Mouse (Mus musculus) c-Kit-negative CD71-positive TER-119-positive erythroid progenitor cells, embryonic 14.5 days (primary cell): Measurements from ENCODE around the gene Pcdh11x.
"Not testable (repeated sequence)": the region's sequence is repeated elsewhere in the genome, so short reads cannot be mapped to it uniquely, and the experiment has no call there.

Experiments used
- DNase-seq: peaks from one replicate; pipeline ENCODE4 v3.0.0-alpha.2; 2013; ENCODE audit warnings: low read depth, low spot score

Pcdh11x gene

GRCm38 (mm10) chrX:120290011-120290899 lies at the start of gene Pcdh11x:
TSS of gene Pcdh11x (plus strand) at chrX:120290259.
- DNase-seq: no peak

GRCm38 (mm10) chrX:120260089-120260488 lies 30.0 kb upstream of the Pcdh11x start:
- no peak for DNase-seq

- DNase-seq: no peak
These were observed 4.5 kb upstream of the Pcdh11x start for GRCm38 (mm10) chrX:120285522-120285921.

GRCm38 (mm10) chrX:120287502-120287901 lies 2.6 kb upstream of the Pcdh11x start:
- DNase-seq: no peak

- DNase-seq: no peak
These were observed 831 bp downstream of the Pcdh11x start for GRCm38 (mm10) chrX:120290900-120291280.

GRCm38 (mm10) chrX:120291696-120292095 lies 1.6 kb downstream of the Pcdh11x start:
- DNase-seq: no peak

- no peak for DNase-seq
These were observed 3.0 kb downstream of the Pcdh11x start for GRCm38 (mm10) chrX:120292832-120293750.

- DNase-seq: no peak
These were observed 11.6 kb downstream of the Pcdh11x start for GRCm38 (mm10) chrX:120301469-120302175.

- DNase-seq: not testable (repeated sequence)
These were observed 22.9 kb downstream of the Pcdh11x start, which contains the start of gene H2afb3 for GRCm38 (mm10) chrX:120312995-120313394. TSS of gene H2afb3 (minus strand) at chrX:120313095.

- DNase-seq: no peak
These were observed 176.2 kb downstream of the Pcdh11x start for GRCm38 (mm10) chrX:120466225-120466624.

GRCm38 (mm10) chrX:120486428-120486827 lies 196.4 kb downstream of the Pcdh11x start:
- DNase-seq: no peak

- no peak for DNase-seq
These were observed 234.9 kb downstream of the Pcdh11x start for GRCm38 (mm10) chrX:120524986-120525385.

GRCm38 (mm10) chrX:120599309-120599708 lies 309.2 kb downstream of the Pcdh11x start:
- DNase-seq: no peak

GRCm38 (mm10) chrX:120618460-120618859 lies 328.4 kb downstream of the Pcdh11x start:
- DNase-seq: no peak

GRCm38 (mm10) chrX:120670236-120670635 lies 380.2 kb downstream of the Pcdh11x start:
- DNase-seq: not testable (repeated sequence)

GRCm38 (mm10) chrX:120734144-120734543 lies 444.1 kb downstream of the Pcdh11x start:
- DNase-seq: no peak

GRCm38 (mm10) chrX:120735792-120736191 lies 445.7 kb downstream of the Pcdh11x start:
- DNase-seq: no peak

GRCm38 (mm10) chrX:120944556-120944955 lies 654.5 kb downstream of the Pcdh11x start:
- no peak for DNase-seq
